Mouse (Mus musculus) liver, embryonic 13.5 days (tissue): ENCODE data around the gene Doc2b. TPM values are rescaled to one million over a fixed set of nuclear protein-coding genes. Genes with fewer than 3 reads are reported as not detected.

Source experiments
- ATAC-seq: fragments of 200-750 bp; cut with Nextera tagmentation; 2 replicates; pipeline ENCODE4 v1.8.0; 2017; ENCODE audit warnings: low read depth, mild to moderate bottlenecking, moderate number of reproducible peaks, moderate library complexity
- DNase-seq: peaks from one replicate; pipeline ENCODE4 v3.0.0; 2022
- H3K27ac ChIP-seq: fragments of 300-500 bp; sonication (generic); 2 replicates; pipeline ENCODE4 v1.5.1; 2015; ENCODE audit warnings: moderate library complexity, mild to moderate bottlenecking, inconsistent platforms
- H3K27me3 ChIP-seq: fragments of 300-500 bp; sonication (generic); 2 replicates; pipeline ENCODE4 v1.6.1; 2015; ENCODE audit warnings: mild to moderate bottlenecking, inconsistent platforms
- H3K36me3 ChIP-seq: fragments of 300-500 bp; sonication (generic); 2 replicates; pipeline ENCODE4 v1.6.1; 2015; ENCODE audit warnings: mild to moderate bottlenecking, inconsistent platforms
- H3K4me1 ChIP-seq: fragments of 300-500 bp; sonication (generic); replicated peaks from 2 replicates; pipeline ENCODE4 v1.6.1; 2015; ENCODE audit warnings: inconsistent platforms
- H3K4me2 ChIP-seq: fragments of 300-500 bp; sonication (generic); 2 replicates; pipeline ENCODE4 v1.6.1; 2015; ENCODE audit warnings: inconsistent platforms, mild to moderate bottlenecking, moderate library complexity
- H3K4me3 ChIP-seq: fragments of 300-500 bp; sonication (generic); replicated peaks from 2 replicates; pipeline ENCODE4 v1.5.1; 2015; ENCODE audit warnings: mild to moderate bottlenecking, inconsistent platforms
- H3K9ac ChIP-seq: fragments of 300-500 bp; sonication (generic); 2 replicates; pipeline ENCODE4 v1.6.1; 2015; ENCODE audit warnings: mild to moderate bottlenecking, inconsistent platforms
- H3K9me3 ChIP-seq: fragments of 300-500 bp; sonication (generic); replicated peaks from 2 replicates; pipeline ENCODE4 v1.6.1; 2016; ENCODE audit warnings: inconsistent platforms
- WGBS: fragments of 180-500 bp; shearing (Covaris S2); methylation state at CpG from one replicate; pipeline ENCODE4 v1.1.7; 2015; ENCODE audit not compliant: insufficient replicate concordance; 5-methylcytosine and 5-hydroxymethylcytosine counted together
- polyA plus RNA-seq: library from polyadenylated mRNA; unstranded; fragments of >200 nt; fragmentation: Nextera tagmentation; extraction: Ambion mirVana; gene quantifications from 2 replicates; pipeline ENCODE4 v1.2.1, GENCODE M21; 2015

Gene Doc2b
- polyA plus RNA-seq, 1 experiment from 2014 or later = 0.05 TPM

DNA sequence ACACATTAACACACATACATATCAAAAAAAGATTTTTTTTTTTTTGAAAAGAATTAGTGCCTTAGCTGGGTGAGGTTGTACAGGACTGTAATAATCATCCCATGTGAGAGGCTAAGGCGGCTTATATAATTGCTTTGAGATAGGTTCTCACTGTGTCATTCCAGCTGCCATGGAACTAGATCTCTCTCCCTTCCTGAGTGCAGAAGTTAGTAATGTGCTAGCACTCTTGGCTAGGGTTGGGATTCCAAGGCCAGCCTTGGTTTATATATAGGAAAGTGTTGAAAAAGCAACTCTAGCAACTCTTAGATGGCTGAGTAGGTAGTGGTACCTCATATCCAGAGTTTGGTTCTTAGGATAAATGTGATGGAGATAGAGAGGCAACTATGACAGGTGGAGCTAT, 37.3 kb downstream of the Doc2b start:
- Histone ChIP-seq H3K9ac (no peak overlapping the region), H3K4me2 (no peak overlapping the region), H3K27ac (no peak overlapping the region), H3K4me1 (no peaks in the 10 kb centered on the region), H3K9me3 (no peaks in the 10 kb centered on the region), H3K27me3 (no peaks in the 10 kb centered on the region), H3K36me3 (peaks cover 80% of the 10 kb centered on the region), H3K4me3 (no peak overlapping the region)
- DNase-seq (no peak), ATAC-seq (no peak)
- WGBS = 89% methylated on average over 1 of the region's 1 CpGs

GRCm38 (mm10) chr11:75756687-75757086, 39.2 kb downstream of the Doc2b start:
- WGBS = 73% methylated on average over 8 of the region's 8 CpGs
- Histone ChIP-seq H3K27me3 (no peaks in the 10 kb centered on the region), H3K4me3 (no peak overlapping the region), H3K4me1 (0 out of 2 replicates have a peak, but pooled peaks cover under 1% of the 10 kb centered on the region), H3K9ac (no peak overlapping the region), H3K4me2 (no peak overlapping the region), H3K27ac (no peak overlapping the region), H3K36me3 (peaks cover 78% of the 10 kb centered on the region), H3K9me3 (no peaks in the 10 kb centered on the region)
- ATAC-seq (no peak), DNase-seq (no peak)

DNA sequence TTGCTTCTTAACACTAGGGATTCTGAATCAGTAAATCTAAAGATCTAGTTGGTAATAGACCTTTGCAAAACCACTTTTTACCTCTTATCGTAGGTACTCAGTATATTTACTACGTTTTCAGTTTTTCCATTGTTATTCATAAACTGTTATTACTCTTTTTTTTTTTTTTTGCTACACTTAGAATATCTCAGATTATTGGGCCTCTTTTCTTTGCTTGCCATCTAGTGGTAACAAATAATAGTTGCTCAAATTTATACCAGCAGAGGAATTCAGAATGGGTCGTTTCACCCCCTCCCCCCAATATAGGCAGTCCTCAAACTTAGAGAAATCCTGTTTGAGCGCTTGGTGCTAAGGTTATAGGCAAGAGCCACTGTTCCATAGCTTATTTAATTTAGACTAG, 44.8 kb downstream of the Doc2b start:
- Histone ChIP-seq H3K4me1 (peaks cover 35% of the 10 kb centered on the region), H3K27ac (no peak overlapping the region), H3K4me3 (no peak overlapping the region), H3K9ac (no peak overlapping the region), H3K36me3 (peaks cover 51% of the 10 kb centered on the region), H3K9me3 (no peaks in the 10 kb centered on the region), H3K27me3 (no peaks in the 10 kb centered on the region), H3K4me2 (no peak overlapping the region)
- ATAC-seq (no peak), DNase-seq (no peak)
- WGBS = 72% methylated on average over 4 of the region's 4 CpGs

- H3K9ac ChIP-seq = no peak overlapping the region
- no peaks in the 10 kb centered on the region for H3K9me3 ChIP-seq
- H3K4me3 ChIP-seq = no peak overlapping the region
- no peak overlapping the region for H3K27ac ChIP-seq
- DNase-seq = no peak
- peaks cover 47% of the 10 kb centered on the region for H3K36me3 ChIP-seq
- peaks cover 37% of the 10 kb centered on the region for H3K4me1 ChIP-seq
- WGBS = 85% methylated on average over 1 of the region's 1 CpGs
- H3K4me2 ChIP-seq = no peak overlapping the region
- ATAC-seq = no peak
- H3K27me3 ChIP-seq = no peaks in the 10 kb centered on the region
Observed at GRCm38 (mm10) chr11:75750537-75750936, 45.3 kb downstream of the Doc2b start.

DNA sequence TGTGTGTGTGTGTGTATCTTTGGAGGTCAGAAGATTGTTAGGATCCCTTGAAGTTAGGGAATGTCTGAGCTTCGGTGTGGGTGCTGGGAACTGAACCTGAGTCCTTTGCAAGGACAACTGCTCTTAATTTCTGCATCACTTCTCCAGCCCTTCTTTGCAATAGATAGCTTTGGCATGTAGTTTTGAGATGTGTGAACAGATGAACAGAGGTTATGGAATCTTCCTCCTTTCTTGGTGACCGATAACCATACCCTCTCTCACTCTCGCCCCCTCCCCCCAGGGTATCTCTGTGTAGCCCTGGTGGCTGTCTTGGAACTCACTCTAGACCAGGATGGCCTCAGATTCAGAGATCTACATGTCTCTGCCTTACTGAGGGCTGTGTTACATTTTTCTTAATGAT, 51.1 kb downstream of the Doc2b start:
- peaks cover 41% of the 10 kb centered on the region for H3K36me3 ChIP-seq
- 69% methylated on average over 3 of the region's 3 CpGs for WGBS
- peaks cover 68% of the 10 kb centered on the region for H3K4me1 ChIP-seq
- ATAC-seq (no peak), DNase-seq (no peak)
- H3K9me3 ChIP-seq = no peaks in the 10 kb centered on the region
- no peak overlapping the region for H3K4me2 ChIP-seq
- no peak overlapping the region for H3K9ac ChIP-seq
- H3K27ac ChIP-seq = no peak overlapping the region
- H3K27me3 ChIP-seq = no peaks in the 10 kb centered on the region
- no peak overlapping the region for H3K4me3 ChIP-seq

DNA sequence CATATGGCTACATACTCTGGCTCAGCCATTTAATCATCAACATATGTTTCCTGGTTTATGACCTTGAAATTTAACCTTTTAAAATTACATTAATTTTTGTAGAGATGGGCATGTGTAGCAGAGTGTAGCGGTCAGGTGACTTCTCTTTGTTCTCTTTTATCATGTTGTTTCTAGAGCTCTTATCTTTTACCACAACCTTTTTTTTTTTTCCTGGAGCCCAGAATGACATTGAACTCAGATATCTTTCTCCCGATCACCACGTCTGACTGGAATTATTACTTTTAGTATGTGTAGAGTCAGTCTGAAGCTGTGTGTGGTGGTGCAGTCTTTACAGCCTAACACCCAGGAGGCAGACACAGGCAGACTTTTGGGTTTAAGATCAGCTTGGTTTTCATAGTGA, 54.2 kb downstream of the Doc2b start:
- DNase-seq = no peak
- peaks cover 76% of the 10 kb centered on the region for H3K4me1 ChIP-seq
- no peak overlapping the region for H3K4me3 ChIP-seq
- H3K4me2 ChIP-seq = no peak overlapping the region
- no peak overlapping the region for H3K9ac ChIP-seq
- H3K36me3 ChIP-seq = peaks cover 46% of the 10 kb centered on the region
- no peaks in the 10 kb centered on the region for H3K27me3 ChIP-seq
- 22% methylated on average over 3 of the region's 3 CpGs for WGBS
- peak overlapping the region; percentile 32; the same call in 1 of the 2 replicates for H3K27ac ChIP-seq
- no peak for ATAC-seq
- no peaks in the 10 kb centered on the region for H3K9me3 ChIP-seq

DNA sequence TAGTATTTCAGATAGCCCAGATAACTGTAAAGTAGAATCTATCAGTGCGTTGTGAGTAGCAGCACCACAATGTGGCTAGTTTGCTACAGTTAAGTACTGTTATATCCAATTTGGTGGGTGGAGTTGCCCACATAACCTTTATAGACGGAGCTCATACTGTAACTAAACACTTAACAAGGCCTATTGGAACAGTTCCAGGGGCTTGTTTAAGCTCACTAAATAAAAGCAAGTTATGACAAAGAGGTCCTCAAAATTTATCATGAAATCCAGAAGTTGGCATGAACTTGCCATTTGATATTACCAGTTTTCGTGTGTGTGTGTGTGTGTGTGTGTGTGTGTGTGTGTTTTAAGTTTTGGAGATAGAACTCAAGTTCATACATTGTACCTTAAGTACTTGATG, 55.6 kb downstream of the Doc2b start:
- WGBS = 59% methylated on average over 3 of the region's 3 CpGs
- no peak for ATAC-seq

GRCm38 (mm10) chr11:75738477-75738821, 57.4 kb downstream of the Doc2b start:
- Histone ChIP-seq H3K9me3 (no peaks in the 10 kb centered on the region), H3K27me3 (no peaks in the 10 kb centered on the region), H3K27ac (no peak overlapping the region), H3K4me2 (no peak overlapping the region), H3K36me3 (peaks cover 42% of the 10 kb centered on the region), H3K9ac (no peak overlapping the region), H3K4me3 (no peak overlapping the region), H3K4me1 (peaks cover 87% of the 10 kb centered on the region)
- no peak for DNase-seq
- 81% methylated on average over 7 of the region's 7 CpGs for WGBS
- ATAC-seq = no peak

More for the DNA sequence above, 55.6 kb downstream of the Doc2b start:
- no peak overlapping the region for H3K4me2 ChIP-seq
- peaks cover 78% of the 10 kb centered on the region for H3K4me1 ChIP-seq
- no peak overlapping the region for H3K27ac ChIP-seq
- no peaks in the 10 kb centered on the region for H3K27me3 ChIP-seq
- no peak for DNase-seq
- no peak overlapping the region for H3K4me3 ChIP-seq
- H3K36me3 ChIP-seq = peaks cover 48% of the 10 kb centered on the region
- no peaks in the 10 kb centered on the region for H3K9me3 ChIP-seq
- no peak overlapping the region for H3K9ac ChIP-seq

- H3K27me3 ChIP-seq = no peaks in the 10 kb centered on the region
- H3K9ac ChIP-seq = no peak overlapping the region
- 75% methylated on average over 2 of the region's 2 CpGs for WGBS
- DNase-seq (no peak), ATAC-seq (no peak)
- no peaks in the 10 kb centered on the region for H3K9me3 ChIP-seq
- H3K4me3 ChIP-seq = no peak overlapping the region
- no peak overlapping the region for H3K27ac ChIP-seq
- H3K4me1 ChIP-seq = peaks cover 84% of the 10 kb centered on the region
- peaks cover 38% of the 10 kb centered on the region for H3K36me3 ChIP-seq
- no peak overlapping the region for H3K4me2 ChIP-seq
Observed at GRCm38 (mm10) chr11:75737806-75738476, 57.9 kb downstream of the Doc2b start.

- DNase-seq = no peak
- Histone ChIP-seq H3K27ac (no peak overlapping the region), H3K4me1 (peaks cover 87% of the 10 kb centered on the region), H3K9me3 (no peaks in the 10 kb centered on the region), H3K9ac (no peak overlapping the region), H3K4me3 (no peak overlapping the region), H3K27me3 (no peaks in the 10 kb centered on the region), H3K4me2 (0 out of 2 replicates have a peak overlapping the region, but pooled peaks have one; percentile 10), H3K36me3 (peaks cover 35% of the 10 kb centered on the region)
- no peak for ATAC-seq
- 51% methylated on average over 3 of the region's 3 CpGs for WGBS
Observed at GRCm38 (mm10) chr11:75736978-75737377, 58.9 kb downstream of the Doc2b start.

GRCm38 (mm10) chr11:75735462-75736252, 60.2 kb downstream of the Doc2b start:
- Histone ChIP-seq H3K4me3 (peak overlapping the region; percentile 93; the same call in 1 of the 2 replicates), H3K9me3 (no peaks in the 10 kb centered on the region)
- no peak for ATAC-seq

More at GRCm38 (mm10) chr11:75735462-75736252, 60.2 kb downstream of the Doc2b start:
- Histone ChIP-seq H3K9ac (no peak overlapping the region), H3K4me1 (peaks cover 81% of the 10 kb centered on the region), H3K36me3 (peaks cover 31% of the 10 kb centered on the region), H3K27me3 (no peaks in the 10 kb centered on the region), H3K27ac (no peak overlapping the region), H3K4me2 (peak overlapping the region; percentile 91)
- no peak for DNase-seq
- 81% methylated on average over 5 of the region's 5 CpGs for WGBS
